Mouse (Mus musculus): ENCODE results near the gene Olfr457.

GRCm38 (mm10) chr6:42447381-42447780 is 28.8 kb downstream of the Olfr457 start:
- TF ChIP-seq CTCF (IDR thresholded peaks at IDR 0.05; ENCODE audit: low read depth, low read length), result no peak
- no peak for TF ChIP-seq POLR2A (IDR thresholded peaks at IDR 0.05; ENCODE audit: borderline replicate concordance, low read depth, low read length)
